Mouse (Mus musculus) heart, postnatal 0 days (tissue): ENCODE measurements around the gene Zc3h14.

Experiments
- CTCF ChIP-seq: IDR thresholded peaks from 2 replicates; pipeline ENCODE4 v1.5.1; 2016; ENCODE audit warnings: antibody characterized with exemption, control low read depth, low read depth
- EP300 ChIP-seq: IDR thresholded peaks from 2 replicates; pipeline ENCODE4 v1.6.1; 2016; ENCODE audit warnings: antibody characterized with exemption, low read depth

DNA sequence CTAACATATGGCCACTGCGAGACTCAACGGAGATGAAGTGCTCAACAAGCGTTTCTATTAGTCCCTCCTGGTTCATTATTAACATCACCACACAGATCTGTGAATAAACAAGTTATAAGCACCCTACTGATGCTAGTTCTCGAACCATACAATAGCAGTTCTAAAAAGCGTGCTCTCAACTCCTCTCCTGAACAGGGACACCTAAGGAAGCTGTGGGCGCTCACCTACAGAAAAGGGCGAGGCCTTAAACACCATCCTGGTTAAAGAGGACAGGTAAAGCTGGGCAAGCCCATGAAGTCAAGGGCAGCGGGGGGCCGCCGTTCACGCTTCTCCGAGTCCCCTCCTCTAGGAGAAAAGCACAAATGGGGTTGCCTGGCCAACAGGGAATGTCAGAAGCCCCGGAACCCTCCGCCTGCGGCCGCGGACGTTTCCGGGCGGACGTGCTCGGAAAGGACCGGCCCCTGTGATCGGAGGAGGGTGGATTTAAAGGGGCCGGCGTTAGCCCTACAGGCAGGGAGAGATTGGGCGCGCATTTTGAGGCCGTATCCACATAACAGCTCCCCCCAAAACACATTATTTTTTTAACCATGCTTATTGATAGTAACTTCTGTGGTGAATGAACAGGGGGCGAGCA, 12.4 kb upstream of the Zc3h14 start:
- TF ChIP-seq EP300 (no peak), CTCF (no peak)
